Mouse (Mus musculus): ENCODE data around the gene AI182371.

DNA sequence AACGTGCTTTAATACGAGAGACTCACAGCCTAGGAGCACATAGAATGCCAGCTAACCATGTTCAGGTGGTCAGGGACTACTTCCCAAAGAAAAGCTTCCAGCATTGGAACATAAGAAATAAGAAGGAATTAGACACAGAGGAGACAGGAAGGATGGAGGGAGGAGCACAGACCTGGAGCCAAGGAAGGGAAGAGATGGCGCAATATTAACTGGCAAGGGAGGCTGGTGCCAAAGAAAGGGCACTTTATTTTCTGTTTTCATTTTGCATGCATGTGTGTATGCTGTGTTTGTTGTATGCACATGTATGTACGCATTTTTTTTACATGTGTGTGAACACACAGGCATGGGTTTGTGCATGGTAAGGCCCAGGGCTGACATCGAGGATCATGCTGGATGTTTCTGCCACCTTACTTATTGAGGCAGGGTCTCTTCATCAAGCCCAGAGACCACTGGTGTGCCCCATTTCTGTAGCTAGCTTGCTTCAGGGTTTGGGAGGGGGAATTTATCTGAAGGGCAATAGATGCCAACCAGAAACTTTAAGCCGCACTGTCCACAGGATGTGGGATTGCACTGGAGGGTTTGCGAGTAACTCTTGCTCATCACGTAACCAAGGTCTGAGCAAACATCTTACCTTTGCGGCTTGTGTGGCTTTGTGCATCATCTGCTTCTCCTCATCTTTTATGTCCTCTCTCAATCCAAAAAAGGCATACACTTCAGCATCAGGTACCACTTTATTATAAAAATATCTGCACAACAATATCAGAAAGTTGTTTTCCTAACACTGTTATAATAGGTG is 62.6 kb downstream of the AI182371 start:
- TF ChIP-seq CTCF (IDR thresholded peaks at IDR 0.05; ENCODE audit: extremely low read depth, insufficient read depth, insufficient read length, insufficient replicate concordance) = no peak
- TF ChIP-seq POLR2A (IDR thresholded peaks at IDR 0.05; ENCODE audit: low read depth, low read length) = no peak
